Mouse (Mus musculus) c-Kit-positive CD71-positive TER-119-positive erythroid progenitor cells, embryonic 14.5 days (primary cell): Measurements from ENCODE around the gene Dyrk1a.

ENCODE experiments used
- DNase-seq: peaks from one replicate; pipeline ENCODE4 v3.0.0-alpha.2; 2013; ENCODE audit warnings: low spot score

Dyrk1a gene

GRCm38 (mm10) chr16:94569229-94570176, at the start of gene Dyrk1a:
Dyrk1a (plus strand) TSS chr16:94570010.
- peak; percentile 98 for DNase-seq

GRCm38 (mm10) chr16:94523594-94524377, 46.0 kb upstream of the Dyrk1a start:
- no peak for DNase-seq

GRCm38 (mm10) chr16:94524691-94525090, 45.1 kb upstream of the Dyrk1a start:
- DNase-seq, result no peak

- DNase-seq, result no peak
These were observed 43.9 kb upstream of the Dyrk1a start for GRCm38 (mm10) chr16:94525955-94526343.

GRCm38 (mm10) chr16:94526344-94527151, 43.3 kb upstream of the Dyrk1a start, which contains the start of gene Vps26c:
Vps26c (minus strand) TSS chr16:94526830.
- peak; percentile 95 for DNase-seq

GRCm38 (mm10) chr16:94527152-94527534, 42.7 kb upstream of the Dyrk1a start:
- DNase-seq, result no peak

- DNase-seq, result peak; percentile 18
These were observed 42.3 kb upstream of the Dyrk1a start for GRCm38 (mm10) chr16:94527546-94527945.

GRCm38 (mm10) chr16:94531268-94531667, 38.5 kb upstream of the Dyrk1a start:
- no peak for DNase-seq

GRCm38 (mm10) chr16:94533679-94534078, 36.1 kb upstream of the Dyrk1a start:
- DNase-seq, result no peak

- DNase-seq, result no peak
These were observed 34.1 kb upstream of the Dyrk1a start for GRCm38 (mm10) chr16:94535716-94536115.

- DNase-seq, result no peak
These were observed 33.2 kb upstream of the Dyrk1a start for GRCm38 (mm10) chr16:94536417-94537158.

- DNase-seq, result no peak
These were observed 32.7 kb upstream of the Dyrk1a start for GRCm38 (mm10) chr16:94537159-94537527.

- DNase-seq, result no peak
These were observed 29.7 kb upstream of the Dyrk1a start for GRCm38 (mm10) chr16:94540140-94540539.

- no peak for DNase-seq
These were observed 26.9 kb upstream of the Dyrk1a start for GRCm38 (mm10) chr16:94542898-94543297.

GRCm38 (mm10) chr16:94544540-94545105, 25.2 kb upstream of the Dyrk1a start:
- no peak for DNase-seq

GRCm38 (mm10) chr16:94545781-94546562, 23.8 kb upstream of the Dyrk1a start:
- DNase-seq, result no peak

- DNase-seq, result no peak
These were observed 20.0 kb upstream of the Dyrk1a start for GRCm38 (mm10) chr16:94549813-94550212.

- no peak for DNase-seq
These were observed 17.9 kb upstream of the Dyrk1a start for GRCm38 (mm10) chr16:94551934-94552333.

- DNase-seq, result no peak
These were observed 14.5 kb upstream of the Dyrk1a start for GRCm38 (mm10) chr16:94555346-94555745.

- no peak for DNase-seq
These were observed 13.6 kb upstream of the Dyrk1a start for GRCm38 (mm10) chr16:94556228-94556627.
